Mouse (Mus musculus) kidney, adult 18-20 months (tissue): ENCODE measurements around the gene Olfr648.

Experiments used
- DNase-seq: peaks from one replicate; pipeline ENCODE4 v3.0.0; 2021

Gene Olfr648

GRCm38 (mm10) chr7:104183292-104183691, at the start of gene Olfr648:
TSS of gene Olfr648 (minus strand) at chr7:104183392.
- DNase-seq, result no peak

GRCm38 (mm10) chr7:104231203-104231602, 48.0 kb upstream of the Olfr648 start:
- peak; percentile 45 for DNase-seq

- peak; percentile 88 for DNase-seq
Measured at GRCm38 (mm10) chr7:104218701-104219569, 35.7 kb upstream of the Olfr648 start, which contains the start of gene Trim6. TSS of gene Trim6 (plus strand) at chr7:104218793.

DNA sequence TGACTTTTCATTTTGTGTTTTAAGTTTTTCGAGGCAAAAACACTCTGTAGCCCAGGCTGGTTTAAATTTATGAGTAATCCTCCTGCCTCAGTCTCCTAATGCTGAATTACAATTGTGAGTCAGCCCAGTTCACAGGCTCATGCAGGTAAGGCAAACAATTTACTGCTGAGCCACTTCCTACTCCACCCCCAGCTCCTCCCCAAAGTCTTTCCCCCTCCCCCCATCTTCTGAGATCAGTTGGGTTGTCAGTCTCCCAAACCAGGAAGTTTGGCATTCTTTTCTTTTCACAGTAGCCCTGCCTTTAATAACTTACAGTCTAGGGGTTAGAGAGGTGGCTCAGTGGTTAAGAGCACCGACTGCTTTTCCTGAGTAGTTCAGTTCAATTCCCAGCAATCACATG, 34.7 kb upstream of the Olfr648 start:
- DNase-seq, result no peak

GRCm38 (mm10) chr7:104216011-104216535, 32.9 kb upstream of the Olfr648 start:
- DNase-seq, result no peak

GRCm38 (mm10) chr7:104206197-104206596, 23.0 kb upstream of the Olfr648 start:
- no peak for DNase-seq

DNA sequence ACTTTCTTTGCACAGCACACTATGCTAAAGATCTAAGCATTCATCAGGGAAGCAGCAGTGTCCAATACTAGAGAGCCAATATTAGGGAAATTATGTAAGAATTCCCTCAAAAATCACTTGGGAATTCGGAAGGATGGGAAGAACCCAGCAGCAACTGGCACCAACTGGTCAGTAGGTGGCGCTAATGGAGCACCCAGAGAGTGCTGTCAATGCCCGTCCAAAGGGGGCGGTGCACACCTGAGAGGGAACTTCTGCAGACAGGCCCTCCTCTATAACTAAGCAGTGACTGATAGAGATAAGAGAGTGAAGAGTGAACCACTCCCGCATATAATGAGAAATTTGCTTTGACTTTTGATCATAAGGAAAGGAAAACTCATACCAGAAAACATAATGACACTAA, 16.6 kb upstream of the Olfr648 start:
- DNase-seq, result peak; percentile 77

GRCm38 (mm10) chr7:104195885-104196284, 12.7 kb upstream of the Olfr648 start, which contains the start of gene Olfr649:
TSS of gene Olfr649 (minus strand) at chr7:104195985.
- DNase-seq, result no peak

- DNase-seq, result no peak
Measured at GRCm38 (mm10) chr7:104191275-104191674, 8.1 kb upstream of the Olfr648 start.

- DNase-seq, result no peak
Measured at GRCm38 (mm10) chr7:104179074-104179473, 4.1 kb downstream of the Olfr648 start.

DNA sequence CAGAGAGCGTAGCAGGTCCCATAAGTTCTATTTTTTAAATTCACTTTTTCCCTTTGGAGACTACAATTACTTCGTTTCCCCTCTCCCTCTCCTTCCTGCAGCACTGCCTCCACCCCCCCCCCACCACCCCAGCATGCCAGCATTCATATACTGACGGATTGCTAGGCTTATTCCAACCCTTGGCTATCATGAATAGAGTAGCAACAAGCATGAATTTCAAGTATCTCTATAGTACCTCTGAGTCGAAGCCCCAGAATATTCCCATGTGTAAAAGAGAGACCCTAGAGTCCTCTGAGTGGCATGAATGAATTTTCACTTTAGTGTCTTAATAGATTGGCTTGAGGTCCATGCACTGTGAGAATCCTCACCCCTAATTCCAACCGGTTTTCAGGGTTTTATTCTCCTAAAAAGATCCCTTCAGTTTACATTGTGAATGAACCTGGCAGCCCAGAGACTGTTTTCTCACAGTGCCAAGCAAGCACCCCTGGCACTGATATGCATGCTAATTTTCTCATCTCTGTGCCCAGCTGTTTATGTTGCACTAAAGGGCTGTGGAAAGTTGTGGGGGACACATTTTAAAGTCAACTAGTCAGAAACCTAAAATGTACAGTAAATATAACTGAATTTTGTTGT, 4.7 kb downstream of the Olfr648 start:
- DNase-seq, result no peak

DNA sequence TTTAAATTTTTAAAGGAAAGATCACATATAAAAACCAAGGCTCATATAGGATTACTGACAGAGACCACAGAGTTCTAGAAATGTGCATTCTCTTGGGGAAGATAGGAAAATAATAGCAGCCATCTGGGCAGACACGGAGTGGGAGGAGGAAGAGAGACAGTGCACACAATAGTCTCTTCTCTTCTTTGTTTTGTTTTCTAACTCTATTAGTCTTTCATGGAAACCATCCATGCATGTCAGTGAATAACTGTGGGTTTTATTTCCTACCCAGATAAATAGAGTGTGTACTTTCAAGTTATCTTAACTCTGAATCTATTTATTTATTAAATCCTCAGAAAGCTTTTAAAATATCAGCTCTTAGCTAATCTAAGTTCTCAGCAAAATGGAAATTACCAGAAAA, 8.1 kb downstream of the Olfr648 start:
- DNase-seq, result no peak

DNA sequence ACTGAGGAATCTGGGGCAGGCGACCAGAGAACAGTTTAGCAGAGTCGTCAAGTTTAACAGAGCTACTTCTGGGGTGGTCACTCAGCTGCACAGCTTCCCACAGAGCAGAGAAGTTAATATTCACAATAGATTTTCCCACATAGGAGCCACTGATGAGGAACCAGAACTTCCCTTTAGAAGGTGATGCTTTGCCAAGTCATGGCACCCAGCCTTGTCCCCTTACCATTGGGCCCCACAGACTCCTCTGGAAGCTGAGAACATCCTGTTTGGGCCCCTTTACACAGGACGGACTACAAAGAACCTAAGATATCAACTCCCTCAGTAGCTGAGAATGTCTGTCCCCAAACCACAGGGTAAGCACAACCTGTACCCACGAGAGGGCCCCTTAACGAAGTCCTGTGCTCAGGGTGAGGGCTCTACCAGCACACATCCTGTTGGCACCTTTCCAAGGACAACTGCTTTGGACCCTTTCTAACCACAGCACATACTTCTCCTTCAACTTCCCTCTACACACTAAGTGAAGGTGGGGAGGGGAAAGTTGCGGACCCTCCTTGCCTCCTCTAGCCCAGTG, 13.5 kb downstream of the Olfr648 start:
- no peak for DNase-seq

DNA sequence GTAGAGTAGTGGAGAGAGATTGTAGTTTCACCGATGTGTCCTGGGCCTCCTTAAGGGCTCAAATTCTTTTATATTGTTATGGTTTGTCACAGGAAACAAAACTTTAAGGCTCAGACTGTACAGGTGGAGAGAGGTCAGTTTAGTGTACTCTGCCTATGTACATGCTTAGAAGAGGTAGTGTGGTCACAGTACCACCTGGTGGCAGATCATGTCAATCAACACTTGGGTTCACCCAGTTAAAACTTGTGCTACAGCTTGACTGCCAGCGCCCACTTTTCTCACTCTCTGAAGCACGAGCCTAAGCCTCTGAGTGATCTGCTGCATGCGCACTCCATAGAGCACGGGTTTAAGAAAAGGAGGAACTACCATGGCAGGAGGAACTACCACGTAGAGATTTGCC, 16.1 kb downstream of the Olfr648 start:
- no peak for DNase-seq

GRCm38 (mm10) chr7:104150456-104150855, 32.7 kb downstream of the Olfr648 start, which contains the start of gene Ubqlnl:
TSS of gene Ubqlnl (minus strand) at chr7:104150556.
- DNase-seq, result no peak

GRCm38 (mm10) chr7:104143179-104143578, 40.0 kb downstream of the Olfr648 start, which contains the start of gene Ubqln3:
TSS of gene Ubqln3 (minus strand) at chr7:104143279.
- no peak for DNase-seq

- no peak for DNase-seq
Measured at GRCm38 (mm10) chr7:104137305-104137704, 45.9 kb downstream of the Olfr648 start, which contains the start of gene Olfr643. TSS of gene Olfr643 (minus strand) at chr7:104137405.

GRCm38 (mm10) chr7:104129726-104130125, 53.5 kb downstream of the Olfr648 start, which contains the start of gene Ubqln5:
TSS of gene Ubqln5 (minus strand) at chr7:104129826.
- DNase-seq, result no peak
